ENCODE assay signal across 12 mouse cellular contexts in the genomic region with DNA sequence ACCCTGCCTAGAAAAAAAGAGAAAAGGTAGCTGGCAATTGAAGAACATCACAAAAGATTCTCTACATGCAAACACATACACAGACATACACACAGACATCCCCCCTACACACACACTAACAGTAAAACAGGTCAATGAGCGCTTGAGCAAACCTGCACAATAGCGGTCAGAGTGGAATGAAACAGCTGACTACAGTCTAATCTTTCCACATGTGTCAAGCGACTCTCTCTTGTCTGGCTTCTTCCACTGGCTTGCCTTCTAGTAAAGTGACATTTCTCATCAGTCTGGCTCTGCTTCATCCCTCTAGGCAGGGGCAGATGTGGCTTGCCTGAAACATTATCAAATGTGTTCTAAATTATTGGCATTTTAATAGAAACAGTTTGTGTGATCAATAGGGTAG. TPM values are rescaled to one million over a fixed set of nuclear protein-coding genes. Genes with fewer than 3 reads are reported as not detected.
"Had no signal": no experiment of that assay in that cellular context is flagged by ENCODE, and none has a peak within 500 bp of the region (broad histone marks: within the 10 kb centered on the region; RNA-seq: fewer than 3 reads in every experiment).

No protein-coding gene starts in this region.

- DNase-seq: right cerebral cortex, adult 18-20 months; right cerebral cortex, postnatal 14 days; right cerebral cortex, postnatal 25 days; right cerebral cortex, postnatal 4 days; spleen, adult 18-20 months; thymus, adult 18-20 months; thymus, adult 2 months; thymus, postnatal 14 days; thymus, postnatal 25 days; thymus, postnatal 36 days; thymus, postnatal 4 days had no signal

RNA-seq across cellular contexts. Expression of a gene that starts 20.1 kb away (rescaled TPM):
- total RNA-seq: neutrophil, adult 5-6 weeks had no signal
